Mouse (Mus musculus) stomach, embryonic 15.5 days (tissue): ENCODE results near the gene Gm42791. TPM values are rescaled to one million over a fixed set of nuclear protein-coding genes. Genes with fewer than 3 reads are reported as not detected.
A peak's percentile ranks its signal among the peaks of the same experiment; 100 is the strongest.

Source experiments
- ATAC-seq: fragments of 200-750 bp; cut with Nextera tagmentation; 2 replicates; pipeline ENCODE4 v1.8.0; 2017; ENCODE audit warnings: low read depth, moderate number of reproducible peaks, moderate TSS enrichment; ENCODE audit not compliant: insufficient read depth, low FRiP score
- H3K27ac ChIP-seq: fragments of 300-500 bp; sonication (generic); 2 replicates; pipeline ENCODE4 v1.5.1; 2015; ENCODE audit warnings: mild to moderate bottlenecking, inconsistent platforms
- H3K27me3 ChIP-seq: fragments of 300-500 bp; sonication (generic); replicated peaks from 2 replicates; pipeline ENCODE4 v1.6.1; 2015; ENCODE audit warnings: inconsistent platforms
- H3K36me3 ChIP-seq: fragments of 300-500 bp; sonication (generic); 2 replicates; pipeline ENCODE4 v1.6.1; 2015; ENCODE audit warnings: inconsistent platforms
- H3K4me1 ChIP-seq: fragments of 300-500 bp; sonication (generic); 2 replicates; pipeline ENCODE4 v1.6.1; 2015; ENCODE audit warnings: inconsistent platforms
- H3K4me2 ChIP-seq: fragments of 300-500 bp; sonication (generic); 2 replicates; pipeline ENCODE4 v1.6.1; 2015; ENCODE audit warnings: mild to moderate bottlenecking, inconsistent platforms
- H3K4me3 ChIP-seq: fragments of 300-500 bp; sonication (generic); replicated peaks from 2 replicates; pipeline ENCODE4 v1.5.1; 2015; ENCODE audit warnings: inconsistent platforms
- H3K9ac ChIP-seq: fragments of 300-500 bp; sonication (generic); 2 replicates; pipeline ENCODE4 v1.6.1; 2015; ENCODE audit warnings: inconsistent platforms
- H3K9me3 ChIP-seq: fragments of 300-500 bp; sonication (generic); 2 replicates; pipeline ENCODE4 v1.6.1; 2016; ENCODE audit warnings: inconsistent platforms
- WGBS: fragments of 180-500 bp; shearing (Covaris S2); methylation state at CpG from one replicate; pipeline ENCODE4 v1.1.7; 2015; 5-methylcytosine and 5-hydroxymethylcytosine counted together
- polyA plus RNA-seq: library from polyadenylated mRNA; unstranded; fragments of >200 nt; fragmentation: Nextera tagmentation; extraction: Ambion mirVana; gene quantifications from 2 replicates; pipeline ENCODE4 v1.2.1, GENCODE M21; 2015

The Gm42791 gene
- polyA plus RNA-seq, 1 experiment from 2014 or later = 0.80 TPM

DNA sequence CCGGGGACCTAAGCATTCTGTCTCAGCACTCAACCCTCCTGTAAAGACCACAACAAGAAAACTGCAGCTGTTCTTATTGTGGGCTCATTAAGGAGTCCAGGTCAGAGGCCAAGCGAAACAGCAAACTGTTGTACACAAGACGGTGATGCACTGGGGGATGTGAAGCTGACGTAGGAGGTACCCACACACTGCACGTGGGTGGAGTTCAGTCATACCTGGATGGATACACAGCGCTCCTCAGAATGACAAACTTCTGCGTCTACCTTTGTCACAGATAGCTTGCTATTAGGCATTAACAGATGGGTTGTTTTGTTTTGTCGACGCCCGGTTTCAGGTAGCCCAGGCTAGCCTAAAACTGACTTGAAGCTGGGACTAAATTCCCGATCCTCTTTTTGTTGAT is 2.3 kb downstream of the Gm42791 start:
- WGBS = 95% methylated on average over 11 of the region's 11 CpGs
- ATAC-seq = no peak
- H3K9ac ChIP-seq = no peak overlapping the region
- H3K36me3 ChIP-seq = no peaks in the 10 kb centered on the region
- H3K4me2 ChIP-seq = no peak overlapping the region
- H3K27ac ChIP-seq = no peak overlapping the region
- no peaks in the 10 kb centered on the region for H3K9me3 ChIP-seq
- H3K27me3 ChIP-seq = no peaks in the 10 kb centered on the region
- H3K4me1 ChIP-seq = 0 out of 2 replicates have a peak, but pooled peaks cover 2% of the 10 kb centered on the region
- no peak overlapping the region for H3K4me3 ChIP-seq

DNA sequence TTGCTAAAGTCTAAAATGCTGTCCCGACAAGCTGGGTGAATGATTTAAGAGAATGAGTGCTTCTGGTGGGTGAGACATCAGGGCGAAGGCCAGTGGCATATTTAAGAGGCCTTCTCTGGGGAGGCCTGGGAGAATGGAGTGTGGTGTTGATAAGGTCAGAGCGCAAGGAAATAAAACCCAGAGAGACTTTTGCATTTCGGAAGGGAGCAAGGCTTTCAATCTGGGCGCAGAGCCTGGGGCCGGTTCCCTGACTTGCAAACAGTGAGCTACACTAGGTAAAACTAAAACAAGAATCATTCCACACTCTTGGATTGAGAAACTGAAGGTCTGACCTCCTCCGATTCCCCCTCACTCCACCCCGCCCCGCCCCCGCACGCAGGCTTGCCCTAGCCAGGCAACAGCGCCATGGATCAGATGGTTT is 4.0 kb downstream of the Gm42791 start:
- Histone ChIP-seq H3K4me1 (0 out of 2 replicates have a peak, but pooled peaks cover 2% of the 10 kb centered on the region), H3K36me3 (no peaks in the 10 kb centered on the region), H3K27me3 (no peaks in the 10 kb centered on the region), H3K9ac (no peak overlapping the region), H3K27ac (peak overlapping the region; percentile 33; the same call in 1 of the 2 replicates), H3K9me3 (no peaks in the 10 kb centered on the region), H3K4me2 (no peak overlapping the region), H3K4me3 (no peak overlapping the region)
- no peak for ATAC-seq
- 65% methylated on average over 12 of the region's 12 CpGs for WGBS

DNA sequence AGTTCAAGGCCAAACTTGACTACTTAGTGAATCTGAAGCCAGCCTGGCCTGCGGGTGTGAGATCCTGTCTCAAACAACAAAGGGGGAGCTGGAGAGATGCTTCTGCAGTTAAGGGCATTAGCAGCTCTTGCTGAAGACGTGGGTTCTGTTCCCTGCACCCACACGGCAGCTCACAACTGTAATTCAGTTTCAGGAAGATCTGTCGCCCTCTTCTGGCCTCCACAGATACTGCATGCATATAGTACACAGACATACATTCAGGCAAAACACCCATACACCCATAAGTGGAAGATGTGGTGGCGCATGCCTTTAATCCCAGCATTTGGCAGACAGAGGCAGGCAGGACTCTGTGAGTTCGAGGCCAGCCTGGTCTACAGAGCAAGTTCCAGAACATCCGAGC is 5.5 kb downstream of the Gm42791 start:
- no peak for ATAC-seq
- Histone ChIP-seq H3K9me3 (no peaks in the 10 kb centered on the region), H3K4me1 (0 out of 2 replicates have a peak, but pooled peaks cover 2% of the 10 kb centered on the region), H3K4me2 (no peak overlapping the region), H3K27me3 (no peaks in the 10 kb centered on the region), H3K9ac (no peak overlapping the region), H3K4me3 (no peak overlapping the region), H3K27ac (no peak overlapping the region), H3K36me3 (no peaks in the 10 kb centered on the region)
- 84% methylated on average over 7 of the region's 7 CpGs for WGBS

DNA sequence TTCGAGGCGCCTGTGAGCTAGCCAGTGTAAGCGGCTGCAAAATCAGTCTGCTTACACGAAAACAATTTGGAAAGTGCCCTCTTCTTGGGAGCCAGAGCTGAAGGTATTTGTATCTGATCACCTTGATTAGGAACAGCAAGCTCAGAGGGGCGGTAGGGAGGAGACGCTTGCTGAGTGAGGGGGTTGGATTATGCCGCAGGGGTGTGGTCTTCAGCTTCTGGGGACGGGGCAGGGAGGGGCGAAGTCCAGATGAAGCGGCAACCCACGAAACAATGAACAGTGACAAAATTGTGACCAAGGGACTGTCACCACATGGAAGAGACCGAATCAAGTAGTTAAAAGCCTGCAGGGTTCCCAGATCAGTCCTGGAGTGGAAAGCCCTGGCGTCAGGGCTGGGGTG is 10.0 kb downstream of the Gm42791 start:
- no peak overlapping the region for H3K27ac ChIP-seq
- H3K4me3 ChIP-seq = no peak overlapping the region
- no peak overlapping the region; the same call in 1 of the 2 replicates for H3K4me2 ChIP-seq
- no peak for ATAC-seq
- H3K9ac ChIP-seq = no peak overlapping the region
- no peaks in the 10 kb centered on the region for H3K4me1 ChIP-seq
- 45% methylated on average over 13 of the region's 13 CpGs for WGBS
- H3K36me3 ChIP-seq = no peaks in the 10 kb centered on the region
- no peaks in the 10 kb centered on the region for H3K27me3 ChIP-seq
- no peaks in the 10 kb centered on the region for H3K9me3 ChIP-seq

DNA sequence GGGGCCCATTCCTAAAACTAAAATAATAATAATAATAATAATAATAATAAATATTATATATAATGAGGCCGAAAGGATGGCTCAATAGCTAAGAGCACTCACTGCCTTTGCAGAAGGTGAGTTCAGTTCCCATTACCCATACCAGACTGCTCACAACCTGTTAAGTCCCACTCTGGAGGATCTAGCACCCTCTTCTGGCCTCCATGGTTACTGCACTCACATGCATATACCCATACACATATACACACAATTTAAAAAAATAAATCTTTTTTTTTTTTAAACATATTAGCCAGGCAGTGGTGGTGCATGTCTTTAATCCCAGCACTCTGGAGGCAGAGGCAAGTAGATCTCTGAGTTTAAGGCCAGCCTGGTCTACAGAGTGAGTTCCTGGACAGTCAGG is 11.3 kb downstream of the Gm42791 start:
- Histone ChIP-seq H3K4me3 (no peak overlapping the region), H3K36me3 (no peaks in the 10 kb centered on the region), H3K9ac (no peak overlapping the region), H3K9me3 (no peaks in the 10 kb centered on the region), H3K27me3 (no peaks in the 10 kb centered on the region), H3K27ac (no peak overlapping the region), H3K4me1 (no peaks in the 10 kb centered on the region), H3K4me2 (no peak overlapping the region)
- WGBS = 100% methylated on average over 1 of the region's 1 CpGs
- ATAC-seq = no peak

DNA sequence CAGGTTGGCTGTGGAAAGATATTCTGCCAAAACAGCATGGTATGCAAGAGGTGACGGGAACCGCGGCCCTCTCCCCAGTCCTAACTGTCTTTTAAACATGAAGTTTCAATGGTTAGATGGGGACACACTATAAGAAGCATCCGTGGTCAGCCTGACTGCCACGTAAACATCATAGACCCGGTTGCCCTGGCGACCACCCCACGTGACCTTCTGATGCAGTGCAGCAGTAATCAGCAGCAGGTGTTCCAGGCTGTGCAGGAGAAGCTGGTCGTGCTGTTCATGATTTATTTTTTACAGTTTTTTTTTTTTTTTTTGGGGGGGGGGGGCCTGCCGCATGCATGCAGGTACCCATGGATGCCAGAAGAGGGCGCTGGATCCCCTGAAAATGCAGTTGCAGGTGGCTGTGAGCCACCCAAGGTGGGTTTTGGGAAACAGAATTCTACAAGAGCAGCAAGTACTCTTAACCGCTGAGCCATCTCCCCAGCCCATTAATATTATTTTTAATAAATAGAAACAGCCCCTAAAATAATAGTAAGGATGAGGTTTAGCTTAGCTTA is 11.8 kb downstream of the Gm42791 start:
- no peak for ATAC-seq
- no peak overlapping the region for H3K9ac ChIP-seq
- no peak overlapping the region for H3K4me3 ChIP-seq
- no peaks in the 10 kb centered on the region for H3K27me3 ChIP-seq
- 74% methylated on average over 12 of the region's 12 CpGs for WGBS
- no peaks in the 10 kb centered on the region for H3K9me3 ChIP-seq
- no peak overlapping the region for H3K4me2 ChIP-seq
- H3K36me3 ChIP-seq = no peaks in the 10 kb centered on the region
- 0 out of 2 replicates have a peak, but pooled peaks cover 5% of the 10 kb centered on the region for H3K4me1 ChIP-seq
- H3K27ac ChIP-seq = no peak overlapping the region

DNA sequence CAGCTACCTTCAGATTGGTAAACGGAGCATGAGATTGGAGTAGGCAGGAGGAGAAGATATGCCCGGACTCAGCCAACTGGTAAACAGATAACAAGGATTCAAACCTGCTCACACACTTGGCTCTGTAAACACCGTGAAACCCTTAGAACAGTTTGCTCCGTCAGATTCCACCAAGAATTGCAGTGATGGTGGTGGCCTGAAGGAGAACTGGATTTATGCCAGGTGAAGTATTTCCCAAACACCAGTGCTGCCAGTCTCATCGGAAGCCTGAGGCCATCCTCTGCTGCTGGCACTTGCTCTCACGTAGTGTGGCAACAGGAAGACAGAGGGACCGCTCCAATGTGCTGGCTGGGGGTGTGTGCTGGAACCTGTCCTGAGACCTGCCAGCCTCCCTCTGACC is 12.6 kb downstream of the Gm42791 start:
- WGBS = 81% methylated on average over 7 of the region's 7 CpGs
- H3K4me3 ChIP-seq = no peak overlapping the region
- peaks cover 11% of the 10 kb centered on the region; the same call in 1 of the 2 replicates for H3K4me1 ChIP-seq
- H3K27ac ChIP-seq = no peak overlapping the region
- H3K36me3 ChIP-seq = no peaks in the 10 kb centered on the region
- ATAC-seq = no peak
- H3K9me3 ChIP-seq = no peaks in the 10 kb centered on the region
- H3K27me3 ChIP-seq = no peaks in the 10 kb centered on the region
- H3K4me2 ChIP-seq = no peak overlapping the region
- no peak overlapping the region for H3K9ac ChIP-seq

DNA sequence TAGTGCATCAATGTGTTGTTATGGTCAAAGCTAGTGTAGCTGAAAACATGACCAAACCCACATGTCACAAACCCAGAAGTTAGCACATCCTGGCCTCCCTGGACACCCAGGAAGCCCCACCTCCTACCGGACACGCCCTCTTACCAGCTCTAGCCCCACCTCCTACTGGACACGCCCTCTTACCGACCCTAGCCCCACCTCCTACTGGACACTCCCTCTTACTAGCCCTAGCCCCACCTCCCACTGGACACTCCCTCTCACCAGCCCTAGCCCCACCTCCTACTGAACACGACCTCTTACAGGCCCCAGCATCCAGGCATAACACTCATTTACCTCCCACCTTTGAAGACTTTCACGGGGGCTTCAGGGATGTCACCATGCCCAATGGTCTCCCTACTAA is 14.3 kb downstream of the Gm42791 start:
- peaks cover 16% of the 10 kb centered on the region; the same call in 1 of the 2 replicates for H3K4me1 ChIP-seq
- no peak overlapping the region for H3K4me3 ChIP-seq
- ATAC-seq = peak; percentile 40; the same call in 1 of the 2 replicates
- no peak overlapping the region for H3K27ac ChIP-seq
- no peaks in the 10 kb centered on the region for H3K27me3 ChIP-seq
- no peaks in the 10 kb centered on the region for H3K9me3 ChIP-seq
- no peak overlapping the region for H3K9ac ChIP-seq
- H3K36me3 ChIP-seq = no peaks in the 10 kb centered on the region
- 50% methylated on average over 6 of the region's 6 CpGs for WGBS
- no peak overlapping the region for H3K4me2 ChIP-seq

DNA sequence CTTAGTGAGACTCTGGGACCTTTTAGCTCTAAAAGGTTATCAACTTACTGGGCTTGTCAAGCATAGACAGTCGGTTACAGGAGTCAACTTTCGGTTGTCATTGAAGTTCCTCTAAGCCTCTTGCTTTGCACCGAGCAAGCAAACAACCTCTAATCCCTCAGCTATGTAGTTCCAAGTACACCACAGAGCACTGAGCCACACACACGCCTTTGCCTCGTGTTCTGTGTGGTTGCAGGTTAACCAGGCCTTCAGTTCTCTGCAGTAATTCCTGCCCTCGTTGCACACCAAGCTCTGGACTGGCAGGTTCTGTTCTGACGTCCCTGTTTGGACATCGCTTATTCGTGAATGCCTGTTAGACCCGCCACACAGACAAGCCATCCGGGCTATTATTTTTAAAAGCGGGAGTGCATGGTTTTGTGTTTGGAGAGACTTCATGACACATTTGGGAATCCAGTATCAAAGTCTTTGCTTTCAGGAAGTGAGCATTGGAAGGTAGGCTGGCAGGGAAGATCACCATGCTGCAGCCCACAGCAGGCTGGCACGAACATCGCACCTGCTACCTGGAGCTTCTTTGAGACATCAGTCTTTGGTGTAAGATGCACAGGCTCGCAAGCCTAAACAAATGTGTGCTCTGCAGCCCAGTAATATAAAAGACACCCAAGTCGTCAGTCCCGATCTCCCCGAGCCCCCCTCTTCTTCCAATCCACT is 16.3 kb downstream of the Gm42791 start:
- Histone ChIP-seq H3K4me2 (no peak overlapping the region), H3K4me3 (no peak overlapping the region), H3K9ac (no peak overlapping the region), H3K9me3 (no peaks in the 10 kb centered on the region), H3K27me3 (no peaks in the 10 kb centered on the region), H3K4me1 (peaks cover 16% of the 10 kb centered on the region; the same call in 1 of the 2 replicates), H3K27ac (peak overlapping the region; percentile 72), H3K36me3 (no peaks in the 10 kb centered on the region)
- 53% methylated on average over 18 of the region's 18 CpGs for whole genome bisulfite sequencing
- peak; percentile 56; the same call in 1 of the 2 replicates for ATAC-seq

DNA sequence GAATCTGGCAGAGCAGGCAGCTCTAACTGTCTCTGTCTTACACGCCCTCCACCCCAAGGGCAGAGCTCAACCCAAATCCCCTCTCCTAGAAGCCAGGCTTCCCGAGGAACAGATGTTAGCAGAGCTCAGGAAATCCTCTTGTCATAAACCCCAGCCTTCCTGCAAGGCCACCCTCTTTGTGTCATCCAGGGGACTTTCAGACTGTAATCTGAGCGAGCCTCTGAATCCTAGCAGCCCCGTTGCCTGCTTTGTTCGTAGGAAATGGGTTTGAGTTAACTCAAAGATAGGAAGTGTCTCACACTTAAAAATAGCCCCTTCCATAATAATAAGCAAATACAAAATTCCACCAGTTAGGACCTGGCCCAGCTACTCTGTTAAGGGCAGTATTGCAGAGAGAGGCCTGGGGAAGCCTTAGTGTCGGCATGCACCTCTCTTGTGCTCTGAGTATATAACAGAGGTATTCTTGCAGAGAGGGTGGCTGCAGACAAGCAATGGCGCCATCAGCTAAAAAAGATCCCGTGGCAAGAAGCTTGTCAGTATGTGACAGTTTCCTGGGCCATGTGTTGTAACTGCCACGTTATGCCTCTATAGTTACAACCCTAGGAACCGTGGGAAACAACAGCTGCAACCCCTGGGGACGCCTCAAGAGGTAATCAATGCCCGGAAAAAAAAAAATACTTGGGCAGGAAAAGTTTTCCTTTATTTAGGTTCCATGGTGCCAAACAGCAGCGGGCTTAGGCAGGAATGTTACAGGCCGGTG is 17.1 kb downstream of the Gm42791 start:
- H3K4me1 ChIP-seq = peaks cover 20% of the 10 kb centered on the region
- ATAC-seq = no peak; the same call in 1 of the 2 replicates
- WGBS = 19% methylated on average over 14 of the region's 14 CpGs
- H3K36me3 ChIP-seq = no peaks in the 10 kb centered on the region
- no peaks in the 10 kb centered on the region for H3K9me3 ChIP-seq
- no peak overlapping the region for H3K4me2 ChIP-seq
- no peaks in the 10 kb centered on the region for H3K27me3 ChIP-seq
- H3K4me3 ChIP-seq = no peak overlapping the region
- no peak overlapping the region for H3K9ac ChIP-seq
- H3K27ac ChIP-seq = peak overlapping the region; percentile 72

DNA sequence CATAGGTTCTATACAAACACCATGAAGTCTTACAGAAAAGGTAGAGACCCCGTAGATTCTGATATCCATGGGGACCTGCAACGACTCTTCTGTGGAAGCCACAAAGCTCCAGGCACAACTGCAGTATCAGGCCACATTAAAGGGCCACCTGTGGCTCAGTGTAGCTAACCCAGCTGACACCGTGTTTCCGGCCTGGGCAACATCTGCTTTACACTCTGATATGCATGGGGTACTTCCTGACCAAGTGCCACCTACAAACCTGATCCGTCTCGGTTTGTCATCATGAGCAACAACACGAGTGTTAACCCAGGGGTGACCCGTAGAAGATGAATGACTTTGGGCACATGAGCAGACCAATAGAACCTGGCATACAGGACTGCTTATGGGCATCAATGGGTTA is 18.1 kb downstream of the Gm42791 start:
- no peak for ATAC-seq
- Histone ChIP-seq H3K4me3 (no peak overlapping the region), H3K36me3 (no peaks in the 10 kb centered on the region), H3K4me2 (no peak overlapping the region), H3K27ac (no peak overlapping the region), H3K4me1 (peaks cover 20% of the 10 kb centered on the region), H3K9me3 (no peaks in the 10 kb centered on the region), H3K9ac (no peak overlapping the region), H3K27me3 (no peaks in the 10 kb centered on the region)
- WGBS = 82% methylated on average over 8 of the region's 8 CpGs

DNA sequence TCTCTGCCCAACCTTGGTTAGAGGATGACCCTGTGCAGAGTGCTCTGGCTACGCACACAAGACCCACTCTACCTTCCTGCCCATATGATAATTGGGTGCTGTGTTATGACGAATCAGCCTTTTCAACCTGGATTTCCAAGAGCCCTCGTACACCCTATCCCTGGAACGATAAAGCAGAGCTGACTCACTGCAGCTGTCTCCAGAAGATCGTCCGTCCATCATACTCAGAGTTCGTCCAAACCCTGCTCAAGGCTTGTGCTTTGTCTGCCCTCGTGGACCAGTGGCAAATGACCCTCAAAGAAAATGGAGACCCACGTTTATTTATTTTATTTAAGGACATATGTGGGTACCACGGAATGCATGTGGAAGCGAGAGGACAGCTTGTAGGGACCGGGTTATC is 19.9 kb downstream of the Gm42791 start:
- 87% methylated on average over 12 of the region's 12 CpGs for WGBS
- H3K36me3 ChIP-seq = no peaks in the 10 kb centered on the region
- H3K9me3 ChIP-seq = no peaks in the 10 kb centered on the region
- no peak overlapping the region for H3K4me2 ChIP-seq
- H3K27ac ChIP-seq = no peak overlapping the region
- no peak for ATAC-seq
- H3K9ac ChIP-seq = no peak overlapping the region
- H3K27me3 ChIP-seq = no peaks in the 10 kb centered on the region
- peaks cover 20% of the 10 kb centered on the region for H3K4me1 ChIP-seq
- H3K4me3 ChIP-seq = no peak overlapping the region
